Mouse (Mus musculus): Measurements from ENCODE around the gene Bank1.
"Not testable (repeated sequence)": the region's sequence is repeated elsewhere in the genome, so short reads cannot be mapped to it uniquely, and the experiment has no call there.

Gene Bank1

DNA sequence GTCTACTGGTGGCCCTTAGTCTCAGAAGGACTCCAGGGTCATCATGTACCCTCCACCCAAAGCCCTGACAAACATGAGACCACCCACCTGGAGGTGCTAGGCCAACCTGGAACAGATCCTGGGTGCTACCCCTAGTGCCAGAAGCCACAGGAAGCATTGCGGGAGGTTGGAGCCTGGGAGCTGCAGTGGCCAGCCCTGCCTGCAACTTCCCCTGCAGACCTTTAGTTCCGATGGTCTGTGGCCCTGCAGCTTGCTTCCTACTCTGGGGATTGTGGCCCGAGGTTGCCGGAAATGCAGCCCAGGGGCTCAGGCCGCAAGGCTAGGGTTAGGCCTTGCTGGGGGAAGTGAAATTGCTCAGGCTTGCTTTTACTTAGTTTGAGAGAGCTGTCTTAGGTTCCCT, at the start of gene Bank1:
Gene Bank1, minus strand, starts transcription at position 284 of the 400 bp plus-strand sequence.
- in situ Hi-C loops (cut with MboI; ENCODE audit: low sequenced_read_pairs) = loop anchor here (25.0 kb wide), 1 partner anchor 438 kb away; no protein-coding TSS in a partner anchor

- in situ Hi-C loops (cut with MboI; ENCODE audit: low sequenced_read_pairs) = no loop called here
Measured at GRCm38 (mm10) chr3:136369916-136370315, 44.0 kb upstream of the Bank1 start.

DNA sequence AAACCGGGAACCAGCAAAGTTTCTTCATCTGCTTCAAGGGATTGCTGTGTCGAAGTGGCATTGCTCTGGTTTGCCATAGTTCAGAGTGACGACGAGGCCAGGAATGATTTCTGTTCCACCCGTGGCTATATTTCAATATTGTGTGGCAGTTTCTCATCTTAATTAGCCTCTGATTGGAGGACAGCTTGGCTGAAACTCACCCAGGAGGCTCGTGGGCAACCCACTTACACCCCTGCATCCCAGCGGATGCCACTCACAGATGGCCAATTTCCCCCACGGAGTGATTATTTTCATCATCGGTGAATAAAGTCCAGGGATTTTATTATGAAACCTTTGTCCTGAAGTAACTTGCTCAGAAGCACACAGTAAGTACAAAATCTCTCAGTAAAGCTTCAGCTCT, 43.6 kb upstream of the Bank1 start:
- in situ Hi-C loops (cut with MboI; ENCODE audit: low sequenced_read_pairs) = no loop called here

- in situ Hi-C loops (cut with MboI; ENCODE audit: low sequenced_read_pairs) = no loop called here
Measured at GRCm38 (mm10) chr3:136368505-136368999, 42.7 kb upstream of the Bank1 start.

- in situ Hi-C loops (cut with MboI; ENCODE audit: low sequenced_read_pairs) = loop anchor here (25.0 kb wide), 1 partner anchor 462 kb away; no protein-coding TSS in a partner anchor
Measured at GRCm38 (mm10) chr3:136349690-136350089, 23.8 kb upstream of the Bank1 start.

DNA sequence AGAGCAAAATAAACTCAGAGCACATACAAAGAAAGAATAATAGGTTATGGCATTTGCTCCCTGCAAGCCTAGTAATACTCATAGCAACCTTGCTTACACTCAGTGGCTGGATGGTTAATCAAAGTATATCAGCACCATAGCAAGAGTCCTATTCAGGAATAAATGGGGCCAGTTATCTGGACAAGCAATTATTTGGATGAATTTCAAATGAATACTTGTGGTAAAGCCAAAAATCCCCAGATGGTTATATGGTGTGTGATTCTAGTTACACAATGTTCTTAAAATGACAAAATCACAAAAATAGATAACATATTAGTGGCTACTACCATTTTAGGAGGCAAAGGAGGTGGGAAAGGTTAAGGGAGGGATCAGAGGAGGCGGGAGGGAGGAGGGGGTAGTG, 22.7 kb upstream of the Bank1 start:
- in situ Hi-C loops (cut with MboI; ENCODE audit: low sequenced_read_pairs) = loop anchor here (25.0 kb wide), 1 partner anchor 461 kb away; no protein-coding TSS in a partner anchor

GRCm38 (mm10) chr3:136347277-136347676, 21.4 kb upstream of the Bank1 start:
- in situ Hi-C loops (cut with MboI; ENCODE audit: low sequenced_read_pairs) = loop anchor here (25.0 kb wide), 1 partner anchor 460 kb away; no protein-coding TSS in a partner anchor

- in situ Hi-C loops (cut with MboI; ENCODE audit: low sequenced_read_pairs) = loop anchor here (25.0 kb wide), 1 partner anchor 455 kb away; no protein-coding TSS in a partner anchor
Measured at GRCm38 (mm10) chr3:136341911-136342310, 16.0 kb upstream of the Bank1 start.

- in situ Hi-C loops (cut with MboI; ENCODE audit: low sequenced_read_pairs) = loop anchor here (25.0 kb wide), 1 partner anchor 453 kb away; no protein-coding TSS in a partner anchor
Measured at GRCm38 (mm10) chr3:136339896-136340295, 14.0 kb upstream of the Bank1 start.

GRCm38 (mm10) chr3:136331135-136331534, 5.3 kb upstream of the Bank1 start:
- in situ Hi-C loops (cut with MboI; ENCODE audit: low sequenced_read_pairs) = loop anchor here (25.0 kb wide), 1 partner anchor 444 kb away; no protein-coding TSS in a partner anchor

- in situ Hi-C loops (cut with MboI; ENCODE audit: low sequenced_read_pairs) = loop anchor here (25.0 kb wide), 1 partner anchor 443 kb away; no protein-coding TSS in a partner anchor
Measured at GRCm38 (mm10) chr3:136330043-136330442, 4.2 kb upstream of the Bank1 start.

DNA sequence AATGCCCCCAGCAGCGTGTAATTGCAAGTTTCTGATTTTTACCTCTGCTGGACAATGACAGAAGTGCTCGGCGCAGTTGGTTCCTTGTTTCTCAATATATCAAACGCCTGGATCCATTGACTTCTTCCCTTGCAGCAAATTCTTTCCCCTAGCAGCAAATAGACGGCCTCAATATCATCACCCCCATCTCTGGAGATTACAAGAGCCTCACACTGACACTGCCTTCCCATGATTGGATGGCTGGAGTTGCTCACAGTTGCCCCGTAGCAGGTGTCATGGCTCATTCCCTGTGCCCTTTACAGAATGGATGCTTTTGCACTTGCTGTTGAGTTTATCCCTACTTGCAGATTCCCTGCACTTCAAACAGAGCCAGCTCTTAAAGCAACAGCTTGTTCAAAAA, 3.3 kb upstream of the Bank1 start:
- in situ Hi-C loops (cut with MboI; ENCODE audit: low sequenced_read_pairs) = loop anchor here (25.0 kb wide), 1 partner anchor 442 kb away; no protein-coding TSS in a partner anchor

DNA sequence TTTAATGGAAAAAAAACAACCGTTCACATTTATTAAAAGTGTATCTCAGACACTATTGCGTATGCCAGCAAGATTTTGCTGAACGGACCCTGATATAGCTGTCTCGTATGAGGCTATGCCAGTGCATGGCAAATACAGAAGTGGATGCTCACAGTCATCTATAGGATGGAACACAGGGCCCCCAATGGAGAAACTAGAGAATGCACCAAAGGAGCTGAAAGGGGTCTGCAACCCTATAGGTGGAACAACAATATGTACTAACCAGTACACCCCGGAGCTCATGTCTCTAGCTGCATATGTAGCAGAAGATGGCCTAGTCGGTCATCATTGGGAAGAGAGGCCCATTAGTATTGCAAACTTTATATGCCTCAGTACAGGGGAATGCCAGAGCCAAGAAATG, 1.1 kb downstream of the Bank1 start:
- in situ Hi-C loops (cut with MboI; ENCODE audit: low sequenced_read_pairs) = loop anchor here (25.0 kb wide), 1 partner anchor 437 kb away; no protein-coding TSS in a partner anchor

DNA sequence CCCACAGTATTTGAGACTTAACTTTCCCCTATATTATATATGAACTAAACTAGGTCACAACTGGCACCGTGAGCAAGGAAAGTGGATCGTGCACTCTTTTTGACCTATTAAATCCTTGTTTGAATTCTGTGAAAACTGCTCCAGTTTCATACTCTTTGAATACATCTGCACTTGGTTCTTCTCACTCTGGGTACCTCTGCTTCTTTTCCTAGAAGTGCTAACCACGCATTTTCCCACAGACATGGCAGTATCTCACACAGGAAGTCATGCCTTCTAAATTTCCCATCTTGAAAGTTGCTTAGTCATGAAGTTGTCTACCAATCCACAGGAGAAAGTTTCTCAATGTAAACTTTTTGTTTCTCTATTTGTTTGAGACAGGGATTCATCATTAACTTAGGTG, 3.9 kb downstream of the Bank1 start:
- in situ Hi-C loops (cut with MboI; ENCODE audit: low sequenced_read_pairs) = no loop called here

- in situ Hi-C loops (cut with MboI; ENCODE audit: low sequenced_read_pairs) = no loop called here
Measured at GRCm38 (mm10) chr3:136308487-136308886, 17.4 kb downstream of the Bank1 start.

DNA sequence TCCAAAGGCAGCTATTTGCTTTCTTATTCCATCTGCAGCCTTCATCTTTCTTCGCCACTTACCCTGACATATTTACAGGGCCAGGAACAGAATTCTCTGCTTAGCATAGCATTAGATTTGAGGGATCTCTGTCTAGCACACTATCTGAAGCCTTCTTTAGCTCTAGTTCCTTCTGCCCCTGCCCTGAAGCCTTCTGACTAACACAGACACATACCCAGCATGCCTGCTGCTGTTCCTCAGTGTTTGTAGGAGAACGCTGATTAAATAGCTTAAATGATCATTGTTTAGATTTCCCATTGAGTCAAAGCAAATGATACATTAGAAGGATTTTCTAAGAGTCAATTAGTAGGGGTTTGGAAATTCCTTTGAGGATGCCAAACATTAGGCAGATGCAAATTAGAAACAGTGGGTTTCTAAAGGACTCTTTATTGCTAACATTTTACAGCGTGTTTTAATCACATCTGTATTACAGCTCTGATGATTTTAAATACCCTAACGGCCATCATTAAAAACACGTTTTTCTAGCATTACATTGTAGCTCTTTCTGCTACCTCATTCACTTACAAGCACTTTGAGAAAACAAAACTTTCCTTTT, 19.2 kb downstream of the Bank1 start:
- in situ Hi-C loops (cut with MboI; ENCODE audit: low sequenced_read_pairs) = no loop called here

- in situ Hi-C loops (cut with MboI; ENCODE audit: low sequenced_read_pairs) = no loop called here
Measured at GRCm38 (mm10) chr3:136302541-136302940, 23.3 kb downstream of the Bank1 start.

DNA sequence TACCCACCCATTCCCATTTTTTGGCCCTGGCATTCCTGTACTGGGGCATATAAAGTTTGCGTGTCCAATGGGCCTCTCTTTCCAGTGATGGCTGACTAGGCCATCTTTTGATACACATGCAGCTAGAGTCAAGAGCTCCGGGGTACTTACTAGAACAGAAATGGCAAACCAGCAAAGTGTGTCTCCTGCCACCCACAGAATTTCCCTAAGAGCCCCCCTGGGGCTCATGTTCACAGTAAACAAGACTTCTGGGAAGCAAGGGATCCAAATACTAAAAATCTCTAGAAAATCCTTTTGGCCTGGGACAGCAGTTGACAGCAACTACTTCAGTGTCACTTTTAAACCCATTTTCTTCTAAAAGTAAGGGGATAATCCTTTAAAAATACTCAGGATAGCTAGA, 25.1 kb downstream of the Bank1 start:
- in situ Hi-C loops (cut with MboI; ENCODE audit: low sequenced_read_pairs) = not testable (repeated sequence)

GRCm38 (mm10) chr3:136297355-136297754, 28.5 kb downstream of the Bank1 start:
- in situ Hi-C loops (cut with MboI; ENCODE audit: low sequenced_read_pairs) = no loop called here

- in situ Hi-C loops (cut with MboI; ENCODE audit: low sequenced_read_pairs) = no loop called here
Measured at GRCm38 (mm10) chr3:136295250-136295649, 30.6 kb downstream of the Bank1 start.

- in situ Hi-C loops (cut with MboI; ENCODE audit: low sequenced_read_pairs) = no loop called here
Measured at GRCm38 (mm10) chr3:136287883-136288282, 38.0 kb downstream of the Bank1 start.

GRCm38 (mm10) chr3:136264969-136265595, 60.8 kb downstream of the Bank1 start:
- in situ Hi-C loops (cut with MboI; ENCODE audit: low sequenced_read_pairs) = no loop called here
